Mouse (Mus musculus) mesoderm, embryonic 11.5 days (tissue): ENCODE results near the gene Fnbp4.

ENCODE experiments used
- DNase-seq: peaks from one replicate; pipeline ENCODE4 v3.0.0-alpha.2; 2012; ENCODE audit warnings: low read depth, low spot score

Gene Fnbp4

GRCm38 (mm10) chr2:90745053-90745678, at the start of gene Fnbp4:
Gene Fnbp4, plus strand, starts transcription at chr2:90745370.
- peak; percentile 100 for DNase-seq

GRCm38 (mm10) chr2:90700943-90701342, 44.2 kb upstream of the Fnbp4 start:
- DNase-seq, result no peak

GRCm38 (mm10) chr2:90708548-90708947, 36.6 kb upstream of the Fnbp4 start:
- no peak for DNase-seq

- DNase-seq, result no peak
These were observed 29.5 kb upstream of the Fnbp4 start for GRCm38 (mm10) chr2:90715555-90716092.

- DNase-seq, result no peak
These were observed 27.8 kb upstream of the Fnbp4 start for GRCm38 (mm10) chr2:90717366-90717765.

- no peak for DNase-seq
These were observed 27.2 kb upstream of the Fnbp4 start for GRCm38 (mm10) chr2:90717948-90718347.

- DNase-seq, result no peak
These were observed 18.4 kb upstream of the Fnbp4 start for GRCm38 (mm10) chr2:90726818-90727217.

- no peak for DNase-seq
These were observed 9.8 kb upstream of the Fnbp4 start for GRCm38 (mm10) chr2:90735326-90735725.

GRCm38 (mm10) chr2:90738801-90739200, 6.4 kb upstream of the Fnbp4 start:
- DNase-seq, result no peak

GRCm38 (mm10) chr2:90739327-90739726, 5.8 kb upstream of the Fnbp4 start:
- no peak for DNase-seq

- DNase-seq, result no peak
These were observed 5.2 kb upstream of the Fnbp4 start for GRCm38 (mm10) chr2:90739921-90740320.

GRCm38 (mm10) chr2:90744285-90745052, 701 bp upstream of the Fnbp4 start:
- DNase-seq, result no peak

GRCm38 (mm10) chr2:90745740-90746537, 769 bp downstream of the Fnbp4 start:
- DNase-seq, result no peak

GRCm38 (mm10) chr2:90746538-90746865, 1.3 kb downstream of the Fnbp4 start:
- peak; percentile 3 for DNase-seq

GRCm38 (mm10) chr2:90747131-90747530, 2.0 kb downstream of the Fnbp4 start:
- no peak for DNase-seq

- DNase-seq, result no peak
These were observed 4.7 kb downstream of the Fnbp4 start for GRCm38 (mm10) chr2:90749676-90750459.

GRCm38 (mm10) chr2:90753565-90753964, 8.4 kb downstream of the Fnbp4 start:
- no peak for DNase-seq

GRCm38 (mm10) chr2:90754188-90754587, 9.0 kb downstream of the Fnbp4 start:
- DNase-seq, result no peak

- DNase-seq, result no peak
These were observed 20.0 kb downstream of the Fnbp4 start for GRCm38 (mm10) chr2:90765123-90765522.

GRCm38 (mm10) chr2:90781323-90781722, 36.2 kb downstream of the Fnbp4 start:
- no peak for DNase-seq

GRCm38 (mm10) chr2:90781938-90782337, 36.8 kb downstream of the Fnbp4 start:
- no peak for DNase-seq
